Mouse (Mus musculus) bone marrow macrophage, adult 2 months (primary cell): ENCODE data around the gene Cntn2.

ENCODE experiments used
- CTCF ChIP-seq: IDR thresholded peaks from 2 replicates; pipeline ENCODE4 v1.5.1; 2012; ENCODE audit warnings: low read depth, mild to moderate bottlenecking, low read length, moderate library complexity
- POLR2A ChIP-seq: IDR thresholded peaks from 2 replicates; pipeline ENCODE4 v1.6.1; 2012; ENCODE audit warnings: mild to moderate bottlenecking, low read depth, low read length, borderline replicate concordance

- TF ChIP-seq POLR2A, result no peak
- no peak for TF ChIP-seq CTCF
Observed at GRCm38 (mm10) chr1:132569516-132569915, 26.5 kb upstream of the Cntn2 start.
